Mouse (Mus musculus) C2C12 (cell line): ENCODE measurements around the gene Slc39a11. TPM values are rescaled to one million over a fixed set of nuclear protein-coding genes. Genes with fewer than 3 reads are reported as not detected.

Experiments used
- H3K27me3 ChIP-seq: one replicate; pipeline ENCODE4 v1.6.1; 2011; ENCODE audit not compliant: control insufficient read depth, insufficient read depth, insufficient read length
- H3K36me3 ChIP-seq: one replicate; pipeline ENCODE4 v1.6.1; 2011; ENCODE audit not compliant: control insufficient read depth, insufficient read depth
- H3K4me3 ChIP-seq: one replicate; pipeline ENCODE4 v1.5.1; 2011; ENCODE audit warnings: mild to moderate bottlenecking, control low read depth; ENCODE audit not compliant: poor library complexity, insufficient read depth, severe bottlenecking
- H3K79me2 ChIP-seq: one replicate; pipeline ENCODE4 v1.6.1; 2011; ENCODE audit not compliant: control insufficient read depth, insufficient read depth
- H3K79me3 ChIP-seq: one replicate; pipeline ENCODE4 v1.6.1; 2011; ENCODE audit warnings: low read depth, control low read depth
- H3ac ChIP-seq: one replicate; pipeline ENCODE3; 2011; ENCODE audit warnings: low read depth; ENCODE audit not compliant: control insufficient read depth, insufficient read length
- CEBPB ChIP-seq: IDR thresholded peaks from one replicate; pipeline ENCODE4 v1.6.1; 2011; ENCODE audit warnings: low read depth, mild to moderate bottlenecking, control low read depth, moderate library complexity
- CTCF ChIP-seq: IDR thresholded peaks from one replicate; pipeline ENCODE4 v1.5.1; 2011; ENCODE audit not compliant: control insufficient read depth, insufficient read depth, insufficient read length
- FOSL1 ChIP-seq: IDR thresholded peaks from one replicate; pipeline ENCODE4 v1.8.0; 2011; ENCODE audit warnings: mild to moderate bottlenecking, low read length; ENCODE audit not compliant: poor library complexity, insufficient read depth, severe bottlenecking
- MAX ChIP-seq: IDR thresholded peaks from one replicate; pipeline ENCODE4 v1.6.1; 2011; ENCODE audit warnings: mild to moderate bottlenecking, control low read depth
- MYOD1 ChIP-seq: IDR thresholded peaks from one replicate; pipeline ENCODE4 v1.6.1; 2011; ENCODE audit warnings: low read depth; ENCODE audit not compliant: control insufficient read depth, insufficient read length
- MYOG ChIP-seq: IDR thresholded peaks from one replicate; pipeline ENCODE4 v1.6.1; 2011; ENCODE audit not compliant: control insufficient read depth, insufficient read length; ENCODE audit errors: extremely low read depth
- USF1 ChIP-seq: IDR thresholded peaks from one replicate; pipeline ENCODE4 v1.6.1; 2011; ENCODE audit warnings: low read depth, mild to moderate bottlenecking, control low read depth, moderate library complexity
- polyA plus RNA-seq: library from polyadenylated mRNA; unstranded; fragments of >200 nt; fragmentation: generic; extraction: Trizol; gene quantifications from one replicate; pipeline ENCODE4 v1.2.1, GENCODE M21; 2012; ENCODE audit warnings: missing spikeins

The Slc39a11 gene
- polyA plus RNA-seq, 1 experiment = 10.0 TPM

GRCm38 (mm10) chr11:113291781-113292714 is 357.8 kb downstream of the Slc39a11 start:
- Histone ChIP-seq H3K79me2 (no peaks in the 10 kb centered on the region), H3K36me3 (no peaks in the 10 kb centered on the region), H3K79me3 (no peaks in the 10 kb centered on the region), H3K27me3 (no peaks in the 10 kb centered on the region), H3ac (no peak overlapping the region), H3K4me3 (no peak overlapping the region)
- TF ChIP-seq MYOG (no peak), USF1 (no peak), CEBPB (no peak), CTCF (no peak), FOSL1 (no peak), MYOD1 (no peak), MAX (no peak)

- Histone ChIP-seq H3ac (no peak overlapping the region), H3K79me2 (no peaks in the 10 kb centered on the region), H3K4me3 (no peak overlapping the region), H3K36me3 (no peaks in the 10 kb centered on the region), H3K27me3 (no peaks in the 10 kb centered on the region), H3K79me3 (no peaks in the 10 kb centered on the region)
- TF ChIP-seq MYOD1 (no peak), CEBPB (no peak), MAX (no peak), CTCF (no peak), FOSL1 (no peak), MYOG (no peak), USF1 (no peak)
Observed at GRCm38 (mm10) chr11:113290911-113291310, 359.0 kb downstream of the Slc39a11 start.

- H3K79me3 ChIP-seq = no peaks in the 10 kb centered on the region
- no peaks in the 10 kb centered on the region for H3K36me3 ChIP-seq
- TF ChIP-seq FOSL1 (no peak), CEBPB (no peak), MYOG (no peak), MAX (no peak), USF1 (no peak), CTCF (no peak), MYOD1 (no peak)
- no peak overlapping the region for H3ac ChIP-seq
- H3K27me3 ChIP-seq = no peaks in the 10 kb centered on the region
- H3K4me3 ChIP-seq = no peak overlapping the region
- no peaks in the 10 kb centered on the region for H3K79me2 ChIP-seq
Observed at GRCm38 (mm10) chr11:113284951-113285741, 364.7 kb downstream of the Slc39a11 start.

- no peak for TF ChIP-seq MYOG
- TF ChIP-seq CEBPB = no peak
- TF ChIP-seq FOSL1 = no peak
- no peak for TF ChIP-seq MYOD1
- TF ChIP-seq USF1 = no peak
- TF ChIP-seq CTCF = no peak
- no peak for TF ChIP-seq MAX
- H3K4me3 ChIP-seq = no peak overlapping the region
- H3K36me3 ChIP-seq = no peaks in the 10 kb centered on the region
- no peaks in the 10 kb centered on the region for H3K79me3 ChIP-seq
- H3K27me3 ChIP-seq = no peaks in the 10 kb centered on the region
- H3ac ChIP-seq = no peak overlapping the region
- H3K79me2 ChIP-seq = no peaks in the 10 kb centered on the region
Observed at GRCm38 (mm10) chr11:113283376-113283811, 366.5 kb downstream of the Slc39a11 start.

- Histone ChIP-seq H3K79me3 (no peaks in the 10 kb centered on the region), H3K4me3 (no peak overlapping the region), H3ac (no peak overlapping the region), H3K79me2 (no peaks in the 10 kb centered on the region), H3K36me3 (no peaks in the 10 kb centered on the region), H3K27me3 (no peaks in the 10 kb centered on the region)
- no peak for TF ChIP-seq MYOD1
- TF ChIP-seq FOSL1 = no peak
- TF ChIP-seq USF1 = no peak
- no peak for TF ChIP-seq CEBPB
- TF ChIP-seq CTCF = no peak
- TF ChIP-seq MYOG = no peak
- TF ChIP-seq MAX = no peak
Observed at GRCm38 (mm10) chr11:113278238-113278637, 371.6 kb downstream of the Slc39a11 start.
